Mouse (Mus musculus): ENCODE data around the gene Mmrn1.

GRCm38 (mm10) chr6:61033251-61033650, 108.5 kb downstream of the Mmrn1 start:
- TF ChIP-seq CTCF (IDR thresholded peaks at IDR 0.05; ENCODE audit: low read depth, low read length) (no peak), EP300 (IDR thresholded peaks at IDR 0.05; ENCODE audit: insufficient read depth, low read depth, low read length) (no peak)
